Mouse (Mus musculus) mammary gland, adult 2 months (tissue): ENCODE measurements around the gene Olfr851. TPM values are rescaled to one million over a fixed set of nuclear protein-coding genes. Genes with fewer than 3 reads are reported as not detected.

Experiments
- polyA plus RNA-seq: library from polyadenylated mRNA; depleted of rRNA; stranded (reverse); fragments of >200 nt; gene quantifications from 2 replicates; pipeline ENCODE4 v1.2.3, GENCODE M21; 2012; ENCODE audit warnings: low replicate concordance; rRNA removed

Gene Olfr851
- not detected in 2 replicates for polyA plus RNA-seq

DNA sequence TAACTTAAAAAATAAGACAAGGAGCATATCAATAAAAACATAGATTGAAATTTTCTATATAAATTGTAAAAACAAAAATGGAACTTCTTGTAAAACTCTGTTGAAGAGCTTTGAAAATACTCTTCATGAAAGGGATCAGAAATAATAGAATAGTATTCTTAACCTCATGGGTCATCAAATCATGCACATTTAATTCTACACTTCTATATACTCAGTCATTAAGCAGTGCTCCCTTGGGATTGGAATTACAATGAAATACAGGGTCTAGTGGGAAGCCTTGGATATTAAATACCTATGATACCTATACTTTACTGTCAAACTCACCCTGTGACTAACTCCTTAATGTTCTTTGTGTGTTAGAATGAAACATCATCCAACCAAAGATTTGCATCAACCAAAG is at the start of gene Olfr851:
Gene Olfr851 (plus strand): TSS at position 301 of the 400 bp plus-strand sequence.

DNA sequence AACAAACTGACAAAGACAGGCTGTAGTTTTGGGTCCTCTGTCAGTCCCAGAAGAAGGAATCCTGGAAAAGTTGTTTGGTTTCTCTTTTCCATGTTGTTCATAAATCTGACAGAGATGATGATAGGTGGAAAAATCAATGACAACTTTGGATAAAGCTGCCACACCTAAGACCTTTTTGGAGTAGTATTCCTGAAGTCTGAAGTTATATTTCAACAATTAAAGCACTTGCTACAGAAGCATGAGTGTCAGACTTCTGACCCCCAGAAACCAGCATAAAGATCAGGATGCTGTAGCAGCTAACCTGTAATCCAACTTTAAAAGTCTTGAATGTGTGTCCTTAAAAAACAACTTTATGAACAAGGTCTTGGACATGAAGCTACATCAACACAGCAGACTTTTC is 14.9 kb upstream of the Olfr851 start, which contains the start of gene Olfr850:
Gene Olfr850 (minus strand): TSS at position 101 of the 400 bp plus-strand sequence.

DNA sequence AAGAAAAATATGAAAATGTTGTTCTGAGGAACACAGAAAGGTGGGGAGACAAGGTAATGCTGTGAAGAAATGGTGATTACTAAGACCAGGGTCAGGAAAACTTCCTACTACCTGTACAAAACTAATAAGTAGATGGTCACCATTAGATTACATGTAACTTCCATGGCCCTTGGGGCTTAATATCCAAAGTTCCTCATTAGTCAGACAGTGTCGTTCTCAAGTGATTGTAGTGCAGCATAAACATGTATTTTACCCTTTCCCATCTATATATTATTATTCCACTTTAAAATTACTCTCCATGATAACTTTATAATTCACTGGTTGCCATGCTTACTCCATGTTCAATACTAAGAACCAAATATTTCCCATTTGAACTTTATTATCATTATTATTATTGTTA is 47.9 kb downstream of the Olfr851 start, which contains the start of gene Olfr853:
Gene Olfr853 (minus strand): TSS at position 101 of the 400 bp plus-strand sequence.

Other genes with a start within 250 kb of the Olfr851 start
- not detected in 2 replicates for gene Olfr843, start 241.3 kb upstream of the Olfr851 start, polyA plus RNA-seq
- not detected in 2 replicates for gene Olfr844, start 176.9 kb upstream of the Olfr851 start, polyA plus RNA-seq
- not detected in 2 replicates for gene Olfr845, start 156.8 kb upstream of the Olfr851 start, polyA plus RNA-seq
- not detected in 2 replicates for gene Olfr846, start 129.3 kb upstream of the Olfr851 start, polyA plus RNA-seq
- not detected in 2 replicates for gene Olfr847, start 114.6 kb upstream of the Olfr851 start, polyA plus RNA-seq
- gene Olfr849, start 53.0 kb upstream of the Olfr851 start, polyA plus RNA-seq = not detected in 2 replicates
- not detected in 2 replicates for gene Olfr850, start 15.0 kb upstream of the Olfr851 start, polyA plus RNA-seq
- gene Olfr853, start 47.8 kb downstream of the Olfr851 start, polyA plus RNA-seq = not detected in 2 replicates
- gene Olfr854, start 74.1 kb downstream of the Olfr851 start, polyA plus RNA-seq = not detected in 2 replicates
- not detected in 2 replicates for gene Olfr855, start 89.3 kb downstream of the Olfr851 start, polyA plus RNA-seq
- gene Zfp317, start 128.8 kb downstream of the Olfr851 start, polyA plus RNA-seq = 5.2 and 13.6 TPM in 2 replicates
- 0.13 TPM in 1 of 2 replicates, not detected in the other for gene Olfr857, start 216.1 kb downstream of the Olfr851 start, polyA plus RNA-seq